Mouse (Mus musculus): ENCODE results near the gene Apobec3.

Apobec3 gene

GRCm38 (mm10) chr15:79891436-79892212 is at the start of gene Apobec3:
Apobec3 (plus strand) TSS chr15:79891659.
- no peak for DNase-seq (ENCODE audit: low spot score)

DNA sequence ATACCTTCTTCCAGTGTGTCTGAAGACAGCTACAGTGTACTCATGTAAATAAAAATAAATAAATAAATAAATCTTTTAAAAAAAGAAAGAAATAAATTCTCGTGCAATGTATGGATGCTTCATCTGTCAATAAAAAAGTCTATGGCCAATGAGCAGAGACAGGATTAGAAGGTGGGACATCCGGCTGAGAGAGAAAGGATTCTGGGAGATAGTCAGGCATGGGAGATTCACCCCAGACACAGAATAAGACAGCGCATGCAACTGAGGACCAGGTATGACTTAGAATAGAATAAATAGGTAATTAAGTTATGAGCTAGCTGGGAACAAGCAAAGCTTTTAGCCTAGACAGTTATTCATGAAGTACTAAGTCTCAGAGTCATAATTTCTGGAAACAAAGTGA is 48.5 kb upstream of the Apobec3 start:
- DNase-seq (ENCODE audit: low spot score): no peak

DNA sequence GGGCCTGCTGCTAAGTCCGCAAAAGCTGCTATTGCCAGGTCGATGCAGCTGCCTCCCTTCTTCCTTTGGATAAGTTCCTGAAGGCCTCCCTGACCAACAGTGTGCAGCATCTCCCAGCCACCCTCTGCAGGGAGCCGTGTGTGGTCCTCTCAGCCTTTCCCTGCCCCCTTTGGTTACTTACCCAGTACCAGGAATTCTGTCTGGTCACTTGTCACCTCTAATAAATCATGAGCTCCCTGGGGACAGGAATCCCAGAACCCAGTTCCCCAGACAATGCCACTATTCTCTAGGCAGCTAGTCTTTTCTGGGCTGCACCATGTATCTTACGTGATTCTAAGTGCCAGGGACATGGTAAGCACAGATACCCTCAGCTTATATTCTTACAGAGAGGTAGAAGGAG is 45.5 kb upstream of the Apobec3 start:
- no peak for DNase-seq (ENCODE audit: low spot score)

GRCm38 (mm10) chr15:79847100-79847499 is 44.4 kb upstream of the Apobec3 start:
- no peak for DNase-seq (ENCODE audit: low spot score)

- DNase-seq (ENCODE audit: low spot score): no peak
These were observed 41.3 kb upstream of the Apobec3 start for GRCm38 (mm10) chr15:79850143-79850542.

GRCm38 (mm10) chr15:79858979-79859378 is 32.5 kb upstream of the Apobec3 start:
- DNase-seq (ENCODE audit: low spot score): no peak

GRCm38 (mm10) chr15:79859821-79860220 is 31.6 kb upstream of the Apobec3 start:
- no peak for DNase-seq (ENCODE audit: low spot score)

- DNase-seq (ENCODE audit: low spot score): no peak
These were observed 24.0 kb upstream of the Apobec3 start for GRCm38 (mm10) chr15:79867260-79868002.

- DNase-seq (ENCODE audit: low spot score): no peak
These were observed 17.9 kb upstream of the Apobec3 start for GRCm38 (mm10) chr15:79873545-79873944.

DNA sequence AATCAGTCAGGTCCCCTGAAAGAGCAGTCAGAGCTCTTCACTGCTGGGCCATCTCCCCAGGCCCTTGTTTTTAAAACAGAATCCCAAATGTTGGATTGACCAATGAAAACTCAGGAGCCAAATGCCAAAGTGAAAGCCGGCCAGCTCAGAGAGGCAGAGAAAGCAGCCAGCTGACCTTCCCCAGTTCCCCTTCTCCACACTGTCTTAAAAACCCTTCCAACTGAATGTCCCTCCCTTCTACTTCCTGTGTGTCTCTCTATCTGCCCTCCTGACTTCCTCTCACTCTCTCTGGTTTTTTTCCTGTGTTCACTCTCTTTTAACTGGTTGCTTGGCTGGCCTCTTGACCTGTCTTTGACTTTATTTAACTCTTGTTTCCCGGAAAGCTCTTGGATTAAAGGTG is 17.5 kb upstream of the Apobec3 start:
- no peak for DNase-seq (ENCODE audit: low spot score)

- DNase-seq (ENCODE audit: low spot score): no peak
These were observed 16.0 kb upstream of the Apobec3 start for GRCm38 (mm10) chr15:79875261-79875995.

DNA sequence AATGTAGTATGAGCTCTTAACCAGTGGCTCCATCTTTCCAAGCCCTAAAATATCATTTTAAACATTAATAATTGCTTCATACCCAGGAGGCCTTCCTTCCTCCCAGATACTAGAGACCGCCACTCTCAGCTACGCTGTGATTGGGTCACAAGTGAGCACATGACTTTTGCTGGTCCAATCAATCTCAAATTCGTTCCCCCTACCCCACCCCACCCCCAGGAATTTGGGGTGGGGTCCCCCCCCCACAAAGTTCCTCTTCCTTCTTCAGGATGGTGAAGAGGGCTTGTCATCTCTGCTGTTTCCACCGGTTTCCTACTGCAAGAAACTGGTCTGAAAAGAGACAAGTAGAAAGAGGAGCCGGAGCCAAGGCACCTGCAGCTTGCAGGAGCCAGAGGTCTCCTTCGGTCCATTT is 12.7 kb upstream of the Apobec3 start:
- DNase-seq (ENCODE audit: low spot score): no peak

- DNase-seq (ENCODE audit: low spot score): no peak
These were observed 12.1 kb upstream of the Apobec3 start for GRCm38 (mm10) chr15:79879319-79879718.

GRCm38 (mm10) chr15:79880477-79880876 is 11.0 kb upstream of the Apobec3 start:
- no peak for DNase-seq (ENCODE audit: low spot score)

GRCm38 (mm10) chr15:79882623-79883267 is 8.7 kb upstream of the Apobec3 start:
- no peak for DNase-seq (ENCODE audit: low spot score)

DNA sequence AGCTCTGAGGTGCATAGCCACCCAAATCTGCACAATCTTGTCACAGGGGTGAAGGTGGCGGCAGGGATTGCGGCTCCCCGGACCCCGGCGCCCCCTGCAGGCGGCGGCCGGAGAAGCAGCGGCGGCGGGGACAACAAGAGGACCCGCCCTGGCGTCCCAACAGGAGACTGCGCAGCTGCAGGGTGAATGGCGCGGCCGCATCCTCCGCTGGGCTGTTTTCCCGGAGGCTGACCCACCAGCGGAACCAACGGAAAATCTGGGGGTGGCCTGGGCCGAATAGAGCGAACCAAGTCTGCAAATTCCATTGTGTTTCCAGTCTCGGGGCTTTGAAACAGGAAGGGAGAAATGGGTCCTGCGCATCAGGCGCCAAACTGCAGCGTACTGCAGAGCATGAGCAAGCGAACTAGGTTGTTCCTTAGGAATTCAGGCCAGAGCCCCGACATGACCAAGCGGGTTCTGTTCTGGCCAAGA is 8.1 kb upstream of the Apobec3 start:
- DNase-seq (ENCODE audit: low spot score): peak; percentile 85

- DNase-seq (ENCODE audit: low spot score): no peak
These were observed 6.6 kb upstream of the Apobec3 start for GRCm38 (mm10) chr15:79884820-79885219.

GRCm38 (mm10) chr15:79892213-79892541 is 718 bp downstream of the Apobec3 start:
- DNase-seq (ENCODE audit: low spot score): peak; percentile 24

DNA sequence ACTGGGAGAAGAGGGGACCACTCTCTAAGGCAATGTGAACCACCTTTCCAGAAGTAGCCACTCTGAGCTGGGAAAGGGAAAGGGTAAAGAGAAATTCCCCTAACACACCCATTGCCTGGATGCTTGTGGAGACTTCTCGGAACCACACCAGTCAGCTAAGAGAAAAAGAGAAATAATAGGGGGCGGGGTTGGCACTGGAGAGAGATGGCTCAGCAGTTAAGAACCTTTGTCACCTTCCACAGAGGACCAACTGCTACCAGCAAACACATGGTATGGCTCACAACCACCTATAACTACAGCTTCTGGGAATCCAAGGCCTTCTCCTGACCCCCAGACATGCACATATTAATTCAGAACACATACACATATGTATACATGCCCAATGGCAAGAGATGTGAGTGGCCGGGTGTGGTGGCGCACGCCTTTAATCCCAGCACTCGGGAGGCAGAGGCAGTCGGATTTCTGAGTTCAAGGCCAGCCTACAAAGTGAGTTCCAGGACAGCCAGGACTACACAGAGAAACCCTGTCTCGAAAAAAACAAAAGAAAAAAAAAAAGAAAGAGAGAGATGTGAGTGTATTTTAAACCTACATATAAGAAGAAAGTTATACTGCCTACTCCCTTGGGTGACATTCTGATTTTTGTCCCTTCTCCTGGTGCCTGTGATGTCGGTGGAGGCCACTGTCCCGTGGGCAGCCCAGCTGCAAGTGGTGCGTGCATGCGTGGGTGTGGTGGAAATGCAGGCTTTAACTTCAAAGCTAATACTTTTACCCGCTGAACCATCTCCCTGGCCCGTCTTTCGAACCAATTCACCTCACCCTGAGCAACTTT is 1.8 kb downstream of the Apobec3 start:
- DNase-seq (ENCODE audit: low spot score): no peak

DNA sequence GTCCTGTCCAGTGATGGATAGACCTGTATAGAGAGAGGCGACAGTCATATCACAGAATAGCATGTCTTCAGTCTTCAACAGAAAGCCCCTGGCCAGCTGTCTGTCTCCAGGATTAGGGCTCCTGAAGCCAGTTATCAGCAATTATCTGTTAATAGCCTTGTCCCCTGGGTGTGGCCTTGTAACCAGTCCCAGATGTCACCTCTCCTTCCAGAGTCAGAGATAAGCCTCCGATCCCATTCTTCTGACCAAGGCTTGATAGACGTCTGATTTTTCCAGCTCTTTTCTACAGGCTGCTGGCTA is 2.3 kb downstream of the Apobec3 start:
- DNase-seq (ENCODE audit: low spot score): no peak

DNA sequence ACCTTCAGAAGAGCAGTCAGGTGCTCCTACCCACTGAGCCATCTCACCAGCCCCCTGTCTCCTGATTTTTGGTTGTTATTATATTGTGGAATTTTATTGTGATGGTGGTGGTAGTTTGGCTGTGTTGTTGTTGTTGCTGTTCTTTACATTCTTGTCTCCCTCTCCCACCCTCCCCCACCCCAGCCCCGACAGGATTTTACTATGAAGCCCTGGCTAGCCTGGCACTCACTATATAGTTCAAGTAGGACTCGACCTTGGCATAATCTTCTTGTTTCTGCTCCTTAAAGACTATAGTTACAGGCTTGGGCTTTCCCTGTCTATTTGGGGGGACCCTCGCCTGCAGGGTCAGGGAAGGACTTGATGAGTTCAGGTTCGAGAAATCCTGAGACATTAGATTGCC is 2.9 kb downstream of the Apobec3 start:
- DNase-seq (ENCODE audit: low spot score): no peak

Measured in yolk sac, embryonic 10.5 days (tissue).